Mouse (Mus musculus): Measurements from ENCODE around the gene Ccdc107.

- TF ChIP-seq GATA1 (IDR thresholded peaks at IDR 0.05; ENCODE audit: low read length) (no peak), TAL1 (IDR thresholded peaks at IDR 0.05; ENCODE audit: low read length) (no peak)
These were observed 27.3 kb downstream of the Ccdc107 start for GRCm38 (mm10) chr4:43519956-43520355.
